Mouse (Mus musculus) spleen, embryonic (tissue): ENCODE data around the gene Smoc1.

Experiments
- CTCF ChIA-PET: fragments of 350-600 bp; sonication (Branson Sonifier 250); formaldehyde crosslinking; loops from one replicate; lab custom pipeline; 2022; lab: Charles Lee

The Smoc1 gene

DNA sequence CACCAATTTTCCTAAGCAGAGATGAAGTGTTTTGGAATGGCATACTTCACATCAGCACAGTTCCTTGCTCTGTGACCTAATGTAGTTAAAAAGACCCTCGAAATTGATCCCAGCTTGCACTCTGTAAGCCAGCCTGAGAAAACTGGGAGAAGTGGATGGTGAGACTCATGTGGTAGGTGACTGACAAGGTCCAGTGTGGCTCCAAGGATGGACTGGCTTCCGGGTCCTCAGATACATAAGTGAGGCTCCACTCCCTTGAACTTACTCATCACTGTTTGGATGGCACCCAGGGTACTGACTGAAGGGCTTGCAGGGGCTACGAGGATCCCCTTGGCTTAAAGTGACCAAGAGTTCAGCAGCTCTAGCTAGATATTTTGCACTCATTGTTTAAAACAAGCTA lies 137.0 kb downstream of the Smoc1 start:
- CTCF ChIA-PET, result no interaction called here

GRCm38 (mm10) chr12:81166092-81166491 lies 139.5 kb downstream of the Smoc1 start:
- CTCF ChIA-PET, result no interaction called here

DNA sequence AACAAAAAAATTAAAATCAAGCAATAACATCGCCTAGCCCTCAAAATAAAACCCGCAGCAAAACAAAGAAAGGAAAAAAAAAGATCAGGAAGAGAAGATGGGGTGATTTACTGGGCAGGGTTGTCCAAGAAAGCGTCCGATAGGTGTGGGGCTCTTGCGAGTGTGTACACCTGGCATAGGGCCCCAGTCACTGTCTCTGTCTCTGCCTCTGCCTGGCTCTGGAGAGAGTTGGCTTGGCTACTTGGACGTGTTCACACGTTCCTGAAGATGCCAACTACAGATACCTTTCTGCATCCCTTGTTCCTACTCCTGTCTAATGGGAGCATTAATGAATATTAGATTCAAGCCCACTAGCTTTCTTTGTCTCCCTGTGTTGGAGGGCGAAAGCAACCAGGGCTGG lies 140.0 kb downstream of the Smoc1 start:
- CTCF ChIA-PET, result no interaction called here

DNA sequence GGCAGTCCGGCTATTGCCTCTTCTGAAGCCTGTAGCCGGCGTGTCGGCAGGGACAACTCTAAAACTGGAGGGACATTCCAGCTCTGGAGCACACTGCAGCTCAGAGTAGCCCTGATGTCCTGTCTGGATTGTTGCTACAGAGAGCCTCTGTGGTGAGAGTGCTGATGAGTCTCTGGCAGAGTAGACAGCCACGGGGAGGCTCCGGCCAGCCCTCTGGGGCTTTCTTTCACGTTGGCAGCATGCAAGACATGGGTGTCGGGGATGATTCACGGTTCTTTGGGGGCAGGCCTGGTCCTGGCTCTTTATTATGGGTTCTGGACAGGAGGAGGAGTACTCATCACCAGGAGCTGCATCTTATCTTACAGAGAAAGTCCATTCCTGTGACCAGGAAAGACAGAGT lies 140.5 kb downstream of the Smoc1 start:
- CTCF ChIA-PET, result no interaction called here

DNA sequence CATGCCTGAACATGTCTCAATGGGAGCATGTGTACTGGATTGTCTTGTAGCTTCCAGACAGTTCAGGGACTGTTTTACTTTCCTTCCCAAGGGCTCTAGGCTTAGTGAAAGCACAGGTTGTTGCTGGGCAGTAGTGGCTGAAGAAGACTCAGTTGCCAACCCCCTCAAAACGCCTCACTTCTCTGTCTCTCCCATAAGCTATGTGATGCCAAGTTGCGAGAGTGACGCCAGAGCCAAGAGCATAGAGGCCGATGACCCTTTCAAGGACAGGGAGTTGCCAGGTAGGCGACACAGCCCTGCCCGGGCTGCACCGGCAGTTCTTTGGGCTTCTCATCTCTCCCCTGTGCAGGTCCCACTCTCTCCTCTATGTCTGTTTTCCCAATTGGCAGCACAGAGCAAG lies 141.4 kb downstream of the Smoc1 start:
- CTCF ChIA-PET, result no interaction called here

DNA sequence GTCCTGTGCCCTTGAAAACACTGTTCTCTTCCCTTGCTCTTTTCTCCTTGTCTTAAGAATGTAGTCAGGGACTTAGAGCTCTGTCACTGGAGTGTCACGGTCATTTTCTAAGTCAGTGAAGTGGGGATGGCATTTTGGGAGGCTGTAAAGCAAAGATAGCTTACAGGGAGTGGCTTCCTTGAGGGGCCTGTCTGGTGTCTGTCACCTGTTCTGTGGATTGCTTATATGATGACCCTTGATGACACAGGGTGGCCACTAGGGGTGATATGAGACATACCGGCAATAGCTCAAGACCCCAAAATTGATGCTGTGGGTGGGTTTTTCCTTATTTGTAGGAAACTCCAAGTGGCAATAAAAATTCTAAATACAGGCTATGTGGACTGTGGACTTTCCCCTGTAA lies 141.9 kb downstream of the Smoc1 start:
- CTCF ChIA-PET, result no interaction called here

DNA sequence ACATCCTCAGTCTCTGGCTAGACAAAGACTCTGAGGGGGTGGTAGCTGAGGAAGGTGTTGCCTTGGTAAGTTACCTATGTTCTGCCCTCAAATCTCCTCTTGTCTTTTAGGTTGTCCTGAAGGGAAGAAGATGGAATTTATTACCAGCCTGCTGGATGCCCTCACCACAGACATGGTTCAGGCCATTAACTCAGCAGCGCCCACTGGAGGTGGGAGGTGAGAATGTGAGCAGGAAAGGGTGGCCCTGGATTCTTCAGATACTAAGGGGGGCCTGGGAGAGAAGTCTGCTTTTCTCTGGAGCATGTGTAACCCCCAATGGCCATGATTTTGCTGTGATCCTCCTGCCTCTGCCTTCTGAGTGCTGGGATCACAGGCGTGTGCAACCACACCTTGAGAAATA lies 143.5 kb downstream of the Smoc1 start:
- CTCF ChIA-PET, result no interaction called here

DNA sequence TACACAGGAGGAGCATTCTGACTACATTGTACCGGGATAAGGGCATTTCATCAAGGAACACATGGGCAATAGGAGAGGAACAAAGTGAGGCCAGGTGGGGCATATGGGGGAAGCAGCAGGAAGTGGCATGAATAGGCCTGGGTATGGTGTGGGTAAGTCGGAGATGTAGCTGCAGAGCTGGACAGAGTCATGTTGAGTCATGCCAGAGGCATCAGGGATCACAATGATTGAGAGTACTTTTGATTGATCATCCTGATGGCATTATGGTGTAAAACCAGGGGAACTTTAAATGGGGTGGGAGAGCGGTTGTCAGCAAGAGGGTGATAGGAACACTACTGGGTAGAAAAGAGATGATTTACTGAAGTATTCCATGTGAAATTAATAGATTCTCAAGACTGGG lies 146.4 kb downstream of the Smoc1 start:
- CTCF ChIA-PET, result no interaction called here

DNA sequence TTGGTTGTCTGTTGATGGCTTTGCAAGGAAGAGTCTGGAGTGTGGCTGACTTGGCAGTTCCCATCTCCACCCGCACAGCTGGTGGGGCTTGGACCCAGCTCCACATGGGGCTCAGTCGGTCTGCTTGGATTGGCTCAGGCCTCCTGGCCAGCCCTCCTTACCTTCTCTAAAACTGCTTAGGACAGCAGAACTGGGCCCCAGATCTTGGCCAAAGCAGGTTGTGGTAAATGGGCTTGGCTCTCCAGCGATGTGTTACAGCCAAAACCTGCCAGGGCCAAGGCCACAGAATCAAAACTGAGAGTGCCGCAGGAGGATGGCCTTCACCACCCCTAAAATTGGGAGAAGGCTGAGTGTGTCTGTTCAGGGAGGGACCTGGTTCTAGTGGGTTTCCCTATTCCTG lies 147.3 kb downstream of the Smoc1 start:
- CTCF ChIA-PET, result no interaction called here

- CTCF ChIA-PET, result no interaction called here
Measured at GRCm38 (mm10) chr12:81175252-81175651, 148.6 kb downstream of the Smoc1 start.

- CTCF ChIA-PET, result interaction anchor here (1.4 kb wide), 1 partner anchor 199 kb away, joined by 5 read pairs; no protein-coding TSS in a partner anchor
Measured at GRCm38 (mm10) chr12:81182073-81182472, 155.5 kb downstream of the Smoc1 start.

DNA sequence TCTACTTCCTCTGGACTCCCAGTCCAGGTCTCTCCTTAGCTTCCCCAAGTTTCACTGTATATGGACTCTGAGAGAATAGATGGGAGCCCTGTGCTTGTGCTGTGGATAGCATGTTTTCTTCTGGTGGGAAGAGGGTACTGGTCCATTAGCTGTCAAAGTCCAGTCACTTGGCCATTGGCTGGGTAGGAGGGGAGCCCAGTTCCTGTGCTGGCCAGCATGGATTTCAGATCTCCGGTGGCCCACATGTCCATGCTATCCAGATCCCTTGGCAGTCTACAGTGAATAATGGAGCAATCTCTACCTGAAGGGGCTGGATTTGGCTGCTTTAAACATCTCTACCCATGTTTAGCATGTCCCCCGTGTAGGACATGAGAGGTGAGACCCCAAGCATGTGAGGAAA lies 158.4 kb downstream of the Smoc1 start:
- CTCF ChIA-PET, result no interaction called here

DNA sequence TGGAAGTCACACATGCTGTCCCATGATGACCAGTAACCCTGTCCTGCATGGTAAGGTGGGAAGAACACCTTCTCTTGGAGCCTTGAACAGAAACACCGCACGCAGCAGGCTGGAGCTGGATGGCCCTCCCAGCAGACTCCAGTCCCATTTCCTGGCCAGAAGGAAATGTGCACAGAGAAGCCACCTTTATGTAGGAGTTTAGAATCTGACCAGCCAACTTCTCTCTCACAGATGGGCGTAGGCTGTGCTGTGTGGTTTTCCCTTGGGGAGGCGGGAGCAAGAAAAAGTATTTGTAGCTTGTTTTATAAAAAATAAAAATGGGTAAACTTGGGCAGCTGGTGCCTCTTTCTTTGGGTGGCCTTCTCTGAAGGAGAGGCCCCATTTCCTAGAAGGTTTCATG lies 159.5 kb downstream of the Smoc1 start:
- CTCF ChIA-PET, result no interaction called here

DNA sequence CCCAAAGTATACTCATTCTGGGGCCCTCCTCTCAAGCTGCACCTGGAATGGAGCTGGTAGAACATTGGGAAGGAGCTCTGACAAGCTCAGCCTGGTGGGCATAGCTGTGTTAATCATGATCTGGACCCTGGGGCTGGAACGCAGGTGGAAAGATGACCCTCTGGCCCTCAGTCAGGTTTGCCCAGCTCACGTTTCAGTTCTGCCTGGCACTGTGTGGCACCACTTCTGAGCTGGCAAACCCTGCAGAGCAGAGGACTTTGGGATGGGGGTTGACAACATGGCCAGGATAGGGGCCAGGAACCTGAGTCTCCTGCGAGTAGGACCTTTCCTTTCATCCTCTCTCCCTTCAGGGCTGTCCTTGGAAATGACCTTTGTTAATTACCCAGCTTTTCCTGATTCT lies 160.1 kb downstream of the Smoc1 start:
- CTCF ChIA-PET, result no interaction called here

- CTCF ChIA-PET, result no interaction called here
Measured at GRCm38 (mm10) chr12:81188423-81188822, 161.8 kb downstream of the Smoc1 start.

- CTCF ChIA-PET, result no interaction called here
Measured at GRCm38 (mm10) chr12:81188996-81189395, 162.4 kb downstream of the Smoc1 start.

DNA sequence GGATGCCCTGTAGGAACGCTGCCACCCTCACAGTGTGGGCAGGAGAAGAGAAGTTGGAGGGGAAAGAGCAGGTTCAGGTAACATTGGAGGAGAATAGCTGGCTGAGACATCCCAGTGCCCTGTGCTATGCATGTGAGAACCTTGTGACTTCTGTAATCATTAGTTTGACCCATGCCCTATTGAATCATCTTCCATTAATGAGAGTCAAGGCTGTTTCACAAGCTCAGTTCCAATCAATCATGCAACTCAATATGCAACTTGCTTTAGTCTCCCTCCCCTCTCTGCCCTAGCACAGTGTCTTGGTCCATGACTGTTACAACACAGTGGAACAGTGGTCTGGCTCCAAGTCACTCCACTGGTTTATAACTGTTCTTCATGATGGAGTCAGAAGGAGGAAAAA lies 163.0 kb downstream of the Smoc1 start:
- CTCF ChIA-PET, result no interaction called here

DNA sequence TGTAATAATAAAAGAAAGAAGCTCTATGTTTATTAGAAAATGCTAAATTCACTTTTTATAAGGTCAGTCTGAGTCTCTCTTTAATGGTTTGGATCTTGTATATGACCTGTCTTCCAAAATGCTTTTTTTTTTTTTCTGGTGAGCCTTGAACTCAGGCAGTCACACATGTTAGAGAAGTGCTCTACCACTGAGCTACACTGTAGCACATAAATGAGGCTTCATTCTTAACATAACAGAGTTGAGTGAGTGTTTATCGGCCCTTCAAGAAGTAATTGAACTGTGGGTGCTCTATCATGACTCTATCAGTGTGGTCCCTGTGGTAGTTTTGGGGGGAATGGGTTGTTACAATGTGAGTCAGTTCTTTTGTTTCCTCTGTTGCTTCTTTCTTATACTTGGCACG lies 167.4 kb downstream of the Smoc1 start:
- CTCF ChIA-PET, result no interaction called here

DNA sequence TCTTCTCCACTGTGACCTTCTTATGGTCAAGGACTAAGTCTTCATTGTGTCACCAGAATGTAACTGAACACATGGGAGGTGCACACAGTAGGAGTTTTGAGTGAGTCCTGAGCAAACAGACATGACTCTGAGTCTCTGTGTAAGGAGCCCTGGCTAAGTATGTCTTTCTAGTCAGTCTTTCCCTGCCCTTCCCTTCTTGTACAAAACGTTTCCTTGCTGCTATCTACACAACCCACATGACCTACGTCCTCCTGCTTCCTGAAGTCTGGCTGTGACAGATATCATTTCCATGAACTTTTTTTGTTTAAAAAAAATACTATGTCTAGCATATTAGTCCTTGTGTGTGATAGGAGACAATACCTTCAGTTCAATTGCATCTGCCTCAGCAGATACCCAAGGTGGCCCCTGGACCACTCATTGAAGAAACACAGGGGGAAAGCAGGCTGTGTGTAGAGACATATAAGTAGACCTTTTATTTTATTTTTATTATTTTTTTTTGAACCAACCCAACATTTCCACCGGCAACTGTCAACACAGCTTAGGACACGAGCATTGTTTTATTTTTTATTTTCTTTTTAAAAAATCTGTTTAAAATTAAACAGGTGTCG lies 171.0 kb downstream of the Smoc1 start:
- CTCF ChIA-PET, result no interaction called here

GRCm38 (mm10) chr12:81199280-81199955 lies 172.8 kb downstream of the Smoc1 start:
- CTCF ChIA-PET, result no interaction called here

GRCm38 (mm10) chr12:81203226-81203625 lies 176.6 kb downstream of the Smoc1 start:
- CTCF ChIA-PET, result no interaction called here

- CTCF ChIA-PET, result no interaction called here
Measured at GRCm38 (mm10) chr12:81205619-81206560, 179.3 kb downstream of the Smoc1 start.

DNA sequence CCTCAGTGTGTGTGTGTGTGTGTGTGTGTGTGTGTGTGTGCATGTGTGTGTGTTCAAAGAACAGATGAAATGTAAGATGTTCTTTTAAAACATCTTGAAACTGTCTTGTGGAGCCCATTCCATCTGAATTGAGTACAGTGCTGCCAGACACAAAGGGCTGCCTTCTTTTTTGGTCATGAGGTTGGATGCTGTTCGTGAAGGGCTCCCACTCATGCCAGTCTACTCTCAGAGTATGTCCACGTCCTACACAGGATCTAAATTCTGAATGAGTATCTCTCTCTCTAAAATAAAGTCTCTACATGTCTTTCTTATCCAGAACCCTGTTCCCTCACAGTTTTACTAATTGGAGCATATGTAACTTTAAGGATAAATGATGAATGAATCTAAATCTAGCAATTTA lies 182.0 kb downstream of the Smoc1 start:
- CTCF ChIA-PET, result no interaction called here
